Mouse (Mus musculus) thymus, postnatal 25 days (tissue): ENCODE measurements around the gene Cnot6.

Source experiments
- DNase-seq: peaks from one replicate; pipeline ENCODE4 v3.0.0; 2022

Gene Cnot6

DNA sequence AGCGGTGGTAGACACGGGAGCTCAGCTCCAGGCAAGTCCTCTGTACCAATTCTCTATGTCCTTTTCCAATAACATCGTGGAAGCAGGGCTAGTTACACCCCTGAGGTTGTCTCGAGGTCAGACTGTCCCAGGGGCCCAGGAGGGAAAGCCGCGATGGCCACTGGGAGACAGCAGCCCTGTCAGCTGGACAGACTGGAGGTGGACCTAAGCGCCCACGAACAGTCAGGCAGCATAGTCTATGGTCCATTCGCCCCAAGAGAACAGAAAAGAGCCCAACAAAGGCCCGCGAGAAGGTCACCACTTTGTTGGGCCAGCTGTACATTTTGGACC is 59.5 kb downstream of the Cnot6 start:
- no peak for DNase-seq

DNA sequence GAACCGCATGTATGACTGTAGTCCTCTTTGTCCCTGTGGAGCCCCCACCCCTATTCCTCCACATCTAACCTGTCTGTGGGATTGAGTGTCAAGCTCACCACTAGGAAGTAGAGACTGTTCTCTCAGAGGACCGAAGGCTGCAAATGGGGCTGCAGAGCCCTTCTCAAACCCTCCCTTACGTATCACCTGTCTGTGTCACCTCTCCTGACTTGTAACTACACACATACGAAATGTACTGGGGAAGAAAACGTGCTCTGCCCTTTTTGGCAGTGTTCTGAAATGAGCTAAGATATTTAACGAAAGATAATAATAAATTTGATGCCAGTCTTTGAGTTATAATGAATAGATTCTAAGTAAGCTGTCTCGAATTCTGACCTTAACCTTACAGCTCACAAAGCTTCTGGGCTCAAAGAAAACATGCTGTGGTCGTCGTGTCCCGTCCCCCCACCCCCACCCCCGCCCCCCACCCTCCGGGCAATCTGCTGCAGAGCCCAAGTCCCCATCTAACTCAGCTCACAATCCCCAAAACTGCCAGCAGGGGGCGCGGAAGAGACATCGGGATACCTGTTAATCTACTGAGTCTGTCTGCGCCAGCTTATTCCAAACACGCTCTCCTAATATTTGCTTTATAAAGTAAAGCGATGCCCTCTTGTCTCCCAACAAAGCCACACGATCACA is 60.0 kb downstream of the Cnot6 start:
- peak; percentile 83 for DNase-seq

DNA sequence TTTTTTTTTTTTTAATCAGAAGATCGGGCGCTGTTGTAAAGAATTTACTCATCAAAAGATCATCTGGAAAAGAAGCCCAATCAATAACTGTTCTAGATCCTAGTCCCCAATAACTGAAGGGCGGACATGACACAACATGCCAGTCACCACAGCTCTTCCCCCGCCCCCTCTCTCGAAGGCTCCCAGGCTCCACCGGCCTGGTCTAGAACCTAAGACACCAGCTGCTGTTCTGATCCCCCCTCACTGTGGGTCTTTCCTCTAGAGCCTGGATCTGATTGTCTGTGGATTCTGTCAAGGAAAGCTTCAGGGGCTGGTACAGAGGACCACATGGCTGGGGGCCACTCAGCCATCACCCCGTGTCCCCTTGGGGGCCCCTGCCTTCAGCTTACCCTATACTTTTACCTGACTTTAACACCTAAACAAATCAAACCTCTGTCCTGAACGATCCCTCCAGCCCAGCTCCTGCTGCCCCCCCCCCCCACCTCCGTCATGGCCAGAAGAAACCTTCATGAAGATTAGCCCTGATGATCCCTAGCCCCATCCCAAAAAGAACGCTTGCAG is 60.7 kb downstream of the Cnot6 start:
- DNase-seq: no peak

DNA sequence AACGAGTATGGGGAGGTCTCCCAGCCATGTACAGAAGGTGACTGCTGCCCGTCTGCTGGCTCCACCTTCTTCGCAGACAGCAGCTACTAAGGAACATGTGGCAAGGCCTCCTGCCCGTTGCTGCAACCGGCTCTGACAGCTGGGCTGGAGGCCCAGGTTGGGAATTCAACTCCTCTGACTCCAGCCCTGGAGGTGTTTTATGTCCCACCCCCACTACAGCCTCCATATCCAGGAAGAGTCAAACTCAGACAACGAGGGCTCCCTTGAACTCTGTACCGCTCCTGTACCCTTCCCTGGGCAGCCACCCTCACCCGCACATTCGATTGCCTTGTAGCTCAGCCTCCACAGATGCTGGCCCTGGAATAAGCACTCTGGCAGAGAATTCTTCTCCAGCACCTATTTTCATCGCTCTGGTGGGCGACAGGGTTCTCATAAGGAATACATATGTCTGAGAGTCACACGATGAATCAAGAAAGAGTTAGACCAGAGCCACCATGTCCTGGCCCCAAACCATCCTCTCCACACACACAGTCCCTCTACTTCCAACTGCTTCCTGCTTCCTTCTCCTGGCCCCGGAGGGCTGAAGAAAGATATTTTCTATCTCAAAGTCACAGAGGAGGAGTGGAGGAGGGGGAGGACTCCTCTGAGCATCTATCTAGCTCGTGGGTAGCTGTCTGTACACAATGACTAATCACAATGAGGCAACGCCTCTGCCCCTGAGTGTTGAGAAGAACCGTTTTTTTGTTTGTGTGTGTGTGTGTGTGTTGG is 61.3 kb downstream of the Cnot6 start:
- DNase-seq: no peak

DNA sequence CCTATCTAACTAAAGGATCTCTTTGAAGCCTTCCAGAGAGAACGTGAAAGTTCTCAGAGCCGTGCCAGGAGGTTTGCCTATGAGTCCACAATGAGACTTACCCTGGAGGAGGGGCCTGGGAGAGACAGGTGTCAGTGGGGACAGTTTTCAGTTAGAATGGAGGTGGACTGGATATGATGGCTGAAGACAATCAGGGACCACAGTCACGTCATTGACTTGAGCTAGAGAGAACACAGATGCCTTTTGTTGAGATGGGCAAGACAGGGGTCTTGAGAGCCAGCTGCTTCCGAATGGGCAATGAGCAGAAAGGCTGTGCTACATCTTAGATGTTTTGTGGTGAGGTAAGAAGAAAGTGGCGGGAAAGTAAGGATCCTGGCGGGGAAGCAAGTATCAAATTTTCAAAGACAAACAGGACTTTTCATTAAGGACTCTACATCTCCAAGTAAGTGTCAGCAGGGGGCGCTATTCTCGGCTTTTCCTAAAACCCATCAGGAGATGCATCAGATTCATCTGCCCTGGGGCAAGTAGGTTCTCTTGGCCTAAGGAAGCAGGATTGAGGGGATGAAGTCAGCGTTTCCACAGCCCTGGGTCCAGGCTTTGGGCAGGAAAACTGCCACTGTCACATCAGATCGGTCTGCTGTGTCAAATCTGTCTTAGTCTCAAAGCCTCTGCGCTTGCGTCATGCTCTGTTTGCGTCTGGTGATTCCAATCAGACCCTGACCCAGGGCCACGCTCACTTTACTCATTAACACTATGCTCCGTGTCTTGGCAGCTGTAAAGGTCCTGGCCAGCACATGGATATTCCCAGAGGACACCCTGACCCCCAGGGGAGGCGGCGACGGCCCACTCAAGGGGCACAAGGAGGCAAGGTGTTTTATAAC is 62.2 kb downstream of the Cnot6 start:
- peak; percentile 21 for DNase-seq

DNA sequence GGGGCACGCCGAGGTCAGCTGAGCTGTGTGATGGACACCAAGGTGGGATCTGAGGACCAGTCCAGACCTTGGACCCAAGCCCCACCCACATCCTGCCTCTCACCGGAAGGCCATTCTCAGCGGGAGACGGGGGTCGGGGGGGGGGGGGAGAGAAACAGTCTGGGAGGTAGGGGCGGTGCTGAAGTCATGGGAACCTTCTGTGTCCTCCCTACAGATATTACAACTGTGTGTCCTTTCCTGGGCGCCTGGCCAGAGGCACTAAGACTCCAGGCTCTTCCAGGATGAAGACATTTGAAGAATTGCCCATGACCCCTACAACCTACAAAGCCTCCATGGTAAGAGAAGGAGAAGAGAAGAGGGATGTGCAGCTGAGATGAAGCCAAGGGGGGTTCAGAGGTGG is 66.8 kb downstream of the Cnot6 start:
- DNase-seq: no peak

DNA sequence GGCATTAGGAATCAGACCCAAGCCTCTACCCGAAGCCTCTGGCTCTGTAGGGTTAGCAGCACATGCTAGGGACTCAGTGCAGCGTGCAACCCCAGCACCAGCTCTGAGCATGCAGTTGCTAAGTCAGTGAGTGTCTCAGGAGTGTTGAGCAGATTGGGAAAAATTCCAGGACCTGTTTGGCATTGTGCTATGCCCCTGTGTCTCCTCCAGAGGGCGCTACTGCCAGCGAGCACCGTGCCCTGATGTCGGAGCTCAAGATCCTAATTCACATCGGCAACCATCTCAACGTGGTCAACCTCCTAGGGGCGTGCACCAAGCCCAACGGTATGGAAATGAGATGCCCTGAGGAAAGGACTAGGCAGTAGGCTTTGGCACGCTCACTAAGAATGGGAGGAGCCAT is 76.1 kb downstream of the Cnot6 start:
- DNase-seq: no peak

DNA sequence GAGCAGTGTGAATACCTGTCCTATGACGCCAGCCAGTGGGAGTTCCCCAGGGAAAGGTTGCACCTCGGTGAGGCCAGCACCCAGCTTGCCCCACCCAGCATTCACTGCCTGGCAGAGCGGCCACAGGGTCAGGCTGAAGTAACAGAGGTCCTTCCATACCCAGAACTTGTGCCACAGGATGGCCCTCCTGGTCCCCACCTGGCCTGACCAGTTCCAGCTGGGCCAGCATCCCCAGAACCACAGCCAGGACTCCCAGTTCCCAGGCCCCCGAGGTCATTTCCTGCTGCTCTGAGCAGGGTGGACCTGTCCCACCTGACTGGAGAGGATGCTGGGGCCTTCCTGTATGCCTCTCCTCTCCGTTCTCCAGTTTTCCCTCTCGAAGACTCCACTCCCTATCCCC is 76.9 kb downstream of the Cnot6 start:
- DNase-seq: no peak

DNA sequence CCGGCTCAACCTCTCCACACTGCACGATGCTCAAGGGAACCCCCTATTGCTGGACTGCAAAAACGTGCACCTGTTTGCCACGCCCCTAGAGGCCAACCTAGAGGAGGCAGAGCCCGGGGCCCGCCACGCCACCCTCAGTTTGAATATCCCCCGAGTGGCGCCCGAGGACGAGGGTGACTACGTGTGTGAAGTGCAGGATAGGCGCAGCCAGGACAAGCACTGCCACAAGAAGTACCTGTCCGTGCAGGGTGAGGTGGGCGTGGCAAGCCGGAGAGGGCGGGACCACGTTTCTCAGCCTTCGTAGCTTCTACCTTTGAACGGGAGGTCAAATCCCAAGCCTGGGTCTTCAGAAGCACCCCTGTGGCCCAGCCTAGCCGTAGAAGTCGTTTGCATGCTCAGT is 78.4 kb downstream of the Cnot6 start:
- no peak for DNase-seq

DNA sequence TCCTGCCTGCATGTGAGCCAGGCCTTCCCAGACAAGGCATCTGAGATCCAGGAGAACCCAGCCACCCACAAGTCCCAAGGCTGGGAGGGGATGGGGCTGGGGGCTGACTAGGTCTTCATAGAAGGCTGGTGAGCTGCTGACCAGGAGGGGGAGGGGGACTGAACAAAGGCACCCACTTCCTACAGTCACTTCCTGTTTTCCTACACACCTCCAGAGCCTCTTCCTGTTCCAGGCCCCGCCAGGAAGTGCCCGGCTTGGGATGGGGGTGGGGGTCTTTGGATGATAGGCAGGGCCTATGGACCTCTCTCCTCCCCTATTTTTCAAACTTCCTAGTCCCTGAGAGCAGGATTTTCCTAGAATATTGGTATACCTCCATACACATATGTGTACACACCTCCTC is 80.3 kb downstream of the Cnot6 start:
- no peak for DNase-seq

DNA sequence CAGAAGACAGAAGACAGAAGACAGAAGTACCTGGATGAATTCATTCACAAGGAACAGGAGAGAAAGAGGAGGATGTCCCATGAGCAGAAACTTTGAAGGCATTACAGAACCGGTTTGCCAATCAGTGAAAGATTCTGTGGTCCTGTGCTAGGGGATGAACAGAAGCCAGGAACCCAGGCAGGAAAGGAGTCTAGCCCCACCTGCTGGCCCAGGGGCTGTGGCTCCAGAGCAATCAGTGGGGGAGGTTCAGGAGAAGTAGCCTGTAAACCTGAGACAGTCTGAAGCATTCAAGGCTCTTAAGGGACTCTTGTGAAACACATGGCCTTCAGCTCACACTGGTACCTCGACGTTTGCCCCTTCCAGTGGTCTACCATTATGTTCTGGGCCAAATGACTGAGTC is 81.4 kb downstream of the Cnot6 start:
- DNase-seq: no peak

DNA sequence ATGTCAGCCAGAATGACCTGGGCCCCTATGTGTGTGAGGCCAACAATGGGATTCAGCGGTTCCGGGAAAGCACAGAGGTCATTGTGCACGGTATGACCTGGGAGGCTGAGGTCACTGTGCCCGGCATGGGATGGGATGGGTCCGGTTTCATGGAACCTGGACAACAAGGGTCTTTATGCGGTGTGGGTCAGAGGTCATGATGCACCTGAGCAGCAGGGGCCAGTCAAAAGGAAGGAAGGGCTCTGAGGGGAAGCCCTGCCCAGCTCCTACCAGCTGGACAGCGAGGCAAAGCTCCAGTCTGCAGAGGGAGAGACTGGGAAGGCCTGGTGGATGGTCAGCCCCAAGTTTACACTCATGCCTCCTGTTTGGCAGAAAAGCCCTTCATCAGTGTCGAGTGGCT is 85.8 kb downstream of the Cnot6 start:
- no peak for DNase-seq

DNA sequence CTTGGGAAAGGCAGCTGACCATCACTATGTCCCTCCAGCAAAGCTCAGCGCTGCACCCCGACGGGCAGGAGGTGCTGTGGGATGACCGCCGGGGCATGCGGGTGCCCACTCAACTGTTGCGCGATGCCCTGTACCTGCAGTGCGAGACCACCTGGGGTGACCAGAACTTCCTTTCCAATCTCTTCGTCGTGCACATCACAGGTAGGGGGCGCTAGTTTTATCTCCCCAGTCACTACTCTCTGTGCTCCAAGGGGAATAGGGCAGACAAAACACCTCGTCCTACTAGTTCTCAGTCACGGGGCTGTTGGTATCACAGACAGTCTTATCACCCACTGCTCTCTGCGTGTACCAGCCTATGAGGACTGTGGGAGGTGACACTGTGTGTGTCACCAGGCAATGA is 86.7 kb downstream of the Cnot6 start:
- no peak for DNase-seq

DNA sequence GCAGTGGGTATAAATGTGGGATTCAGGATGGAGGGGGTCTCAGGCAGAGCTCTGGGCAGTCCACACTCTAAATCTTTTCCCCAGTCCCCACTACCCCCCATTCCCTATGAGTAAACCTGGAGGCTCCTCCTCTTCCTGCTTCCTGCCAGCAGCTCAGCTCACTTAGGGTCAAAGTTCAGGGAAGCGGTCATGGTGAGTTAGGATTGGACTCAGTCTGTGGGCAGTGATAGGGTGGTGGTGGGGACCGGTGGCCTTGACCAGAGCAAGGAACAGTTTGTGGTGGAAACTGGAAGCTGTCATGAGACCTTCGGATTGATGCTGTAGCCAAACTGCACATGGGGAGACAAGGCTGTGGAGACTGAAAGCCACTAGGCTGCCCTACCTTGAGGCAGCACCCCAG is 88.4 kb downstream of the Cnot6 start:
- no peak for DNase-seq

DNA sequence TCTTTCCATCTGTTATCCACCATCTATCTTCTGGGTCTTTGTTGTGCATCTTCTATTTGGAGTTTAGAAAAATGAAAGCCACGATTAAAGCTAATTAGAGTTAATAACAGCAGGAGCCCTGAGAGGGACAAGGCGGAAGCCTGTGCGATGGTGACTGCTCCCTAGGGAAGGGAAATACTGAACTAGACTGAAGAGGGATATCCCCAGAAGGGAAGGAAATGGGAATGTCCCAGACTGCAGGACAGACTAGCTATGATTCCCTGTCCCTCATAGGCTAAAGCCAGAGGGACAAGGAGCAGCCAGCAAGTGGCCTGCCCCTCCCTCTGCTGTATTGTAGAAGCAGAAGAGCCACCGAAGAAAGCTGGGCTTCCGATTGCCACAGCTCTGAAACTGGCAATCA is 90.6 kb downstream of the Cnot6 start:
- no peak for DNase-seq
